Mouse (Mus musculus) ES-E14 (cell line): Measurements from ENCODE around the gene Mvp. TPM values are rescaled to one million over a fixed set of nuclear protein-coding genes. Genes with fewer than 3 reads are reported as not detected.

Experiments used
- DNase-seq: peaks from one replicate; pipeline ENCODE4 v3.0.0-alpha.2; 2013; ENCODE audit warnings: low read depth, low spot score
- H3K27ac ChIP-seq: 2 replicates; pipeline ENCODE4 v1.5.1; 2012; ENCODE audit warnings: low read depth, mild to moderate bottlenecking, low read length, moderate library complexity, mixed read lengths; ENCODE audit not compliant: poor library complexity, insufficient read depth, severe bottlenecking
- H3K36me3 ChIP-seq: 2 replicates; pipeline ENCODE4 v1.6.1; 2012; ENCODE audit warnings: mild to moderate bottlenecking, low read length, moderate library complexity, mixed read lengths; ENCODE audit not compliant: control insufficient read depth, poor library complexity, insufficient read depth, severe bottlenecking
- H3K4me1 ChIP-seq, 2 experiments: fragments of 150-350 bp in 1 of 2; sonication (generic) in 1 of 2; 2 replicates each; pipeline ENCODE4 v1.6.1; 2012; ENCODE audit warnings: low read length in 2 of 2, mild to moderate bottlenecking in 1 of 2, mixed read lengths in 1 of 2; ENCODE audit not compliant: control insufficient read depth in 2 of 2, insufficient read depth in 2 of 2, poor library complexity in 1 of 2
- H3K4me3 ChIP-seq, 2 experiments: fragments of 150-350 bp in 1 of 2; sonication (generic) in 1 of 2; 2 replicates each; pipeline ENCODE4 v1.5.1; 2012; ENCODE audit warnings: low read length in 2 of 2, low read depth in 1 of 2, mild to moderate bottlenecking in 1 of 2, mixed read lengths in 1 of 2; ENCODE audit not compliant: insufficient read depth in 1 of 2, poor library complexity in 1 of 2, severe bottlenecking in 1 of 2
- H3K9ac ChIP-seq: 2 replicates; pipeline ENCODE4 v1.6.1; 2012; ENCODE audit warnings: low read depth, mild to moderate bottlenecking, low read length, mixed read lengths; ENCODE audit not compliant: poor library complexity, insufficient read depth, severe bottlenecking
- H3K9me3 ChIP-seq: fragments of 150-350 bp; sonication (generic); 2 replicates; pipeline ENCODE4 v1.6.1; 2012; ENCODE audit warnings: low read depth, mild to moderate bottlenecking, low read length; ENCODE audit not compliant: control insufficient read depth, insufficient read depth
- CHD2 ChIP-seq: IDR thresholded peaks from 2 replicates; pipeline ENCODE4 v1.6.1; 2014; ENCODE audit warnings: mild to moderate bottlenecking, low read depth, low read length, inconsistent platforms
- HCFC1 ChIP-seq: IDR thresholded peaks from 2 replicates; pipeline ENCODE4 v1.6.1; 2012; ENCODE audit warnings: low read length, inconsistent platforms, borderline replicate concordance; ENCODE audit not compliant: insufficient read depth
- MAFK ChIP-seq: IDR thresholded peaks from 2 replicates; pipeline ENCODE4 v1.6.1; 2014; ENCODE audit warnings: mild to moderate bottlenecking, low read depth, low read length, inconsistent platforms; ENCODE audit not compliant: insufficient read depth
- ZC3H11A ChIP-seq: IDR thresholded peaks from 2 replicates; pipeline ENCODE4 v1.6.1; 2012; ENCODE audit warnings: low read depth, mild to moderate bottlenecking, inconsistent platforms, low read length, borderline replicate concordance
- ZNF384 ChIP-seq: IDR thresholded peaks from 2 replicates; pipeline ENCODE4 v1.6.1; 2012; ENCODE audit warnings: low read depth, low read length, inconsistent platforms
- in situ Hi-C, 2 experiments: fragments of 600-800 bp; cut with MboI; formaldehyde crosslinking; loops; one replicate each; pipeline ENCODE4 v1.15.1; 2025; ENCODE audit warnings: low sequenced_read_pairs in 2 of 2, inconsistent platforms in 1 of 2; ENCODE audit not compliant: unreplicated experiment in 2 of 2
- total RNA-seq: library from RNA; depleted of rRNA; stranded (reverse); fragments of 300-350 nt; gene quantifications from 2 replicates; pipeline ENCODE4 v1.2.3, GENCODE M21; 2012; rRNA removed

The Mvp gene
- total RNA-seq, 1 experiment: 56.0 TPM

DNA sequence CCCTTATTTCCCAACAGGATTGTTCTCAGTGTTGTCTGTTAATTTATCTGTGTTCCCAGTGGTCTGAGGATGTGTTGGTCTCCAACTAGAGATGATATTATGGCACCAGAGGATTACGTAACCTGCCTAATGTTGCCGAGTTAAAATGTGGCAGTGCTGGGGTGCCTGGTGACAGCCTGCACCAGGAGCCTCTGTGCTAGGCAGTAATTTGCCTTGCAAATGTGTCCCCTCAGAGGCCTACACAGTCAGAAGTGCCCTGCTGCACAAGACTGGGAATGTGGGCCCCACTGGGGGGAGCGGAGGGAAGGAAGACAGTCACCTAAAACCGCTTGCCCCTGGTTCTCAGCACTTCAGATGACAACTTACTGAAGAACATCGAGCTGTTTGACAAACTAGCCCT lies 72.6 kb downstream of the Mvp start:
- no peak for DNase-seq
- TF ChIP-seq CHD2 (no peak), MAFK (no peak), ZNF384 (no peak), ZC3H11A (no peak), HCFC1 (no peak)
- in situ Hi-C loops: no loop called here
- Histone ChIP-seq H3K27ac (no peak overlapping the region), H3K9me3 (no peaks in the 10 kb centered on the region), H3K4me3 (no peak overlapping the region), H3K4me1 (peaks cover 0 to 15% of the 10 kb centered on the region in 2 experiments; a peak in 1 of 4 replicates), H3K36me3 (peaks cover 9% of the 10 kb centered on the region; the same call in 1 of the 2 replicates), H3K9ac (no peak overlapping the region)

DNA sequence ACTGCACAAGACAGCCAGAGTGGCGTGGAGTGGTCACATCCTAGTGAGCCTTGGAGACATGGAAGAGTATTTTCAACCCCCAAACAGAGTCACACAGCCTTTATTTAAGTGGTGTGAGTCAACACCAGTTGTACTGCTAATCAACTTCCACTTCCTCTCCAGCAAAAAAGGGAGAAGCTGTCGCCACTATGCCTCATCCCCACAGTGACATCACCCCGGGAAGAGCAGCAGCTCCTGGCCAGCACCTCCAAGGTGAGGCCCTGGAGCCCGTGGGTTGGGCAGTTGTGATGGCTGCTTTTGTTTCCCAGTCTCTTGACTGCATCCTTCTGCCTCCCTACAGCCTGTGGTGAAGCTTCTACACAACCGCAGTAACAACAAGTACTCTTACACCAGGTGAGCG lies 73.2 kb downstream of the Mvp start:
- in situ Hi-C loops: no loop called here
- no peak for DNase-seq
- TF ChIP-seq HCFC1: no peak
- Histone ChIP-seq H3K4me1 (peaks cover 0 to 15% of the 10 kb centered on the region in 2 experiments; a peak in 1 of 4 replicates), H3K9ac (no peak overlapping the region), H3K36me3 (peaks cover 9% of the 10 kb centered on the region; the same call in 1 of the 2 replicates), H3K9me3 (no peaks in the 10 kb centered on the region), H3K27ac (no peak overlapping the region), H3K4me3 (no peak overlapping the region)

Other genes starting within 250 kb of the Mvp start
- 4.0 and 5.9 TPM in 2 replicates for gene Gdpd3, start 248.3 kb downstream of the Mvp start, total RNA-seq
- 19.4 and 20.8 TPM in 2 replicates for gene Ypel3, start 237.7 kb downstream of the Mvp start, total RNA-seq
- gene Tbx6, start 233.1 kb downstream of the Mvp start, total RNA-seq: 0.89 and 1.7 TPM in 2 replicates
- 260 and 291 TPM in 2 replicates for gene Ppp4c, start 222.1 kb downstream of the Mvp start, total RNA-seq
- gene Fam57b, start 217.0 kb downstream of the Mvp start, total RNA-seq: 1.9 and 2.5 TPM in 2 replicates
- not detected in 2 replicates for gene 4930451I11Rik, start 183.0 kb downstream of the Mvp start, total RNA-seq
- gene Doc2a, start 167.2 kb downstream of the Mvp start, total RNA-seq: 5.5 and 7.7 TPM in 2 replicates
- 99.7 and 111 TPM in 2 replicates for gene Hirip3, start 152.6 kb downstream of the Mvp start, total RNA-seq
- 68.7 and 78.7 TPM in 2 replicates for gene Ino80e, start 152.2 kb downstream of the Mvp start, total RNA-seq
- 42.3 and 57.2 TPM in 2 replicates for gene Taok2, start 129.9 kb downstream of the Mvp start, total RNA-seq
- gene Tmem219, start 91.7 kb downstream of the Mvp start, total RNA-seq: 14.7 and 25.6 TPM in 2 replicates
- 13.2 and 16.2 TPM in 2 replicates for gene Kctd13, start 85.7 kb downstream of the Mvp start, total RNA-seq
- 1.0 and 2.0 TPM in 2 replicates for gene Asphd1, start 65.0 kb downstream of the Mvp start, total RNA-seq
- gene Sez6l2, start 64.1 kb downstream of the Mvp start, total RNA-seq: 0.80 and 2.0 TPM in 2 replicates
- 106 and 122 TPM in 2 replicates for gene Cdipt, start 38.7 kb downstream of the Mvp start, total RNA-seq
- gene Cdiptos, start 38.5 kb downstream of the Mvp start, total RNA-seq: 0.18 and 0.32 TPM in 2 replicates
- gene Pagr1b, start 1.9 kb upstream of the Mvp start, total RNA-seq: 0.63 and 1.3 TPM in 2 replicates
- 12.1 and 32.3 TPM in 2 replicates for gene Pagr1a, start 2.7 kb upstream of the Mvp start, total RNA-seq
- gene Gm42742, start 6.5 kb upstream of the Mvp start, total RNA-seq: 23.4 and 38.4 TPM in 2 replicates
- gene Prrt2, start 6.6 kb upstream of the Mvp start, total RNA-seq: 0.36 and 0.85 TPM in 2 replicates
- 134 and 164 TPM in 2 replicates for gene Maz, start 12.4 kb upstream of the Mvp start, total RNA-seq
- 97.4 and 117 TPM in 2 replicates for gene Kif22, start 27.9 kb upstream of the Mvp start, total RNA-seq
- gene Zg16, start 72.7 kb upstream of the Mvp start, total RNA-seq: not detected in 2 replicates
- gene AI467606, start 76.7 kb upstream of the Mvp start, total RNA-seq: 13.5 and 31.2 TPM in 2 replicates
- gene Qprt, start 107.6 kb upstream of the Mvp start, total RNA-seq: 5.6 and 7.1 TPM in 2 replicates
- gene Spn, start 123.2 kb upstream of the Mvp start, total RNA-seq: 30.2 and 67.4 TPM in 2 replicates
- gene Cd2bp2, start 181.4 kb upstream of the Mvp start, total RNA-seq: 113 and 133 TPM in 2 replicates
- gene Tbc1d10b, start 193.8 kb upstream of the Mvp start, total RNA-seq: 63.3 and 67.0 TPM in 2 replicates
- gene Mylpf, start 194.3 kb upstream of the Mvp start, total RNA-seq: 322 and 498 TPM in 2 replicates
- 55.2 and 64.7 TPM in 2 replicates for gene Zfp553, start 218.4 kb upstream of the Mvp start, total RNA-seq
- 85.8 and 128 TPM in 2 replicates for gene Sept1, start 218.5 kb upstream of the Mvp start, total RNA-seq
- 18.7 and 21.6 TPM in 2 replicates for gene Zfp771, start 229.7 kb upstream of the Mvp start, total RNA-seq
- 391 and 461 TPM in 2 replicates for gene Dctpp1, start 246.1 kb upstream of the Mvp start, total RNA-seq